Mouse (Mus musculus) B cell, adult 2 months (primary cell): ENCODE data around the gene Slfn14.
"Not testable (repeated sequence)": the region's sequence is repeated elsewhere in the genome, so short reads cannot be mapped to it uniquely, and the experiment has no call there.

ENCODE experiments used
- DNase-seq, 2 experiments: peaks; one replicate each; pipeline ENCODE4 v3.0.0; 2022

Slfn14 gene

DNA sequence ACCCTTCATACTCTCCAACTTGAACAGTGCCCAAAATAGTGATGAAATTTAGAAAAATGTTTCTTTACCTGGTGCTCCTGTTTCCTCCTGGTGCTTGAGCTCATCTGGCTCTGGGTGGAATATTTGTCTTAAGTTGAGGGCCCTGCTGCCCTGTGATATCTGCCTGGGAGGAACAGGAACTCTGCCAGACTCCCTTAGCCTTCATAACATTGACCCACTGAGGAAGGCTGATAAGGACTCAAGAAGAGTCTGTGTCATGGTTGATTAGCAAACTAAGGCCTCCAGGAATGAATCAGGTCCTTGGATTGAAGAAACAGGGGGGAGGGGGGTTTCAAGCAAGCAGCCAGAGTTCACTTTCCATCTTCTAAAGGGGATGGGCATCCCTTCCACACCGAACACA, at the start of gene Slfn14:
Slfn14 (minus strand) TSS at position 161 of the 400 bp plus-strand sequence.
- DNase-seq, result no peak

DNA sequence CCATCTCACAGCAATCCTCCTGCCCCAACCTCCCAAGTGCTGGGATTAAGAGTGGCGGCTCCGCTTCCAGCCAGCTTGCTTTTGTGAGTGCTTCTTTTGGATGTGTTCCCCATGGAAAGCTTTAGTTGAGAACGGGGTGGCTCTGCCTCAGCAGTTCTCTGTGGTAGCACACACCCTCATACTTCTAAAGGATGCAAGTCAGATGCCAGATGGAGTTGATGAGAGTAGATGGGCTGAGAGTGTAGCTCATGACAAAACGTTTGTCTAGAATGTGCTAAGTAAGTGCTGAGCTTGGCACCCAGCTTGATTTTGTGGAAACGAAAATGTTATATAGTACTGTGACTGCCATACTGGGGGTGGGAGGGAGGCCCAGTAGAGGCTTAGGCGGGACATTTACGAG, 49.3 kb upstream of the Slfn14 start:
- DNase-seq, result no peak

DNA sequence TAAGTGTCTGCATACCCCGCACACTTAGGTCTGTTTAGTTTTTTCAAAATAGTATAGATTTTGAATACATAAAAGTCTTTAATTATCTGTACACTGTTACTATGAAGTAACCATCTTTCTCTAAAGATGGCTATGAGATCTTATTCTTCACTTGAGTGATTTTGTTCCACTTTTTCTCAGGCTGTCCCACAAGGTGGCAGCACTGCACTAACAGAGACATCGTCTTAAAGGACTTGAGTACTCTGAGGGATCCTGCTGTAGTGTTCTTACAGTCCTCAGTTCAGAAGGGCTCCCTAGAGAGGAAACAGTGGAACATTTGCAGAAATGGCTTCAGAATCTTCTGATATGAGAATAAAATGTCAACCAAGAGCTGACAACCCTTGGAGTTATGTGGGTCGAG, 40.9 kb upstream of the Slfn14 start:
- DNase-seq, result peak; percentile 72

DNA sequence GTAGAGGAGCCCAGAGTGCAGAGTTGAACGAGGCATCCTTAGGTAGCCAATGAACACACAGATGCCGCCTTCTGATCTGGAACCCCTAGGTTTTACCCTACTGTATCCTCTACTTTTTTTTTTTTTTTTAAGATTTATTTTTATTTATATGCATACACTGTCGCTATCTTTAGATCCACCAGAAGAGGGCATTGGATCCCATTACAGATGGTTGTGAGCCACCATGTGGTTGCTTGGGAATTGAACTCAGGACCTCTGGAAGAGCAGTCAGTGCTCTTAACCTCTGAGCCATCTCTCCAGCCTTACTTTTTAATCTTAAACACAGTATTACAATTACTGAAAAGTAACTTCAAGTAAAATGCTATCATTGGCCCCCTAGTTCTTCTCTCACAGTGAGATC, 40.2 kb upstream of the Slfn14 start:
- DNase-seq, result not testable (repeated sequence)

DNA sequence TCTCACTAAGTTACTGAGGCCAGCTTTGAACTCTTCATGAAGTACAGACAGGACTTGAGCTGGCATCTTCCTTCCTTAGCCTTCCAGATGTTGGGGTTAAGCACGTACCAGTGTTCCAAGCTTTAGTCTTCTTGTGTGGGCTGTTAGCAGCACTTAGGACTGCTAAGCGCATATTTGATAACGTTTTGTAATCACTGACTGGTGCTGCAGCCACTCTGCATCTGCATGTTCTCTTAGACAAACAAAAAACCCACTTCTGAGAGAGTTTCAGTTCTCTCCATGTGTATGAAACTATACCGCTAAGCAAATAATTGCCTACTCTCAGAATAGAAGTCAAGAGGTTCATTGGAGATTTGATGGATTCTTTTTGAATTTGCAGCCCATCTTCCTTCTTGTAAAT, 32.5 kb upstream of the Slfn14 start:
- no peak for DNase-seq

DNA sequence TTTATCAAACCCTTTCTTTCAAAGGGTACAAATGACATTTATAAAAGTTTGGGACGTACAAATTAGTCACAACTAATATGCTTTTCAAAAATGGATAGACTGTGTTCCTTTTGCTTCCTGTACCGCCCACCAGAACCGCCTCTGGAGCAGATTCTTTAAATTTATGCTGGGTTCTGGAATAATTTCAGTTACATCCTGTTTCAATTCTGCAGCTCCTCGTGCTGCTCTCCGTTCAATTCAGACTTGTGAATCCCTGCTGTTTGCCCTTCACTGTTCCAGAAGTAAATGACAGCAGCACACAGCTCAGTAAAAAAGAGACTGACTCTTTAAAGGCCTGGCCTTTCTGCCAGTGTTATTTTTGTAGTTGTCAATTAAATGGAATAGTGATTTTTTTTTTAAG, 25.9 kb upstream of the Slfn14 start:
- no peak for DNase-seq

DNA sequence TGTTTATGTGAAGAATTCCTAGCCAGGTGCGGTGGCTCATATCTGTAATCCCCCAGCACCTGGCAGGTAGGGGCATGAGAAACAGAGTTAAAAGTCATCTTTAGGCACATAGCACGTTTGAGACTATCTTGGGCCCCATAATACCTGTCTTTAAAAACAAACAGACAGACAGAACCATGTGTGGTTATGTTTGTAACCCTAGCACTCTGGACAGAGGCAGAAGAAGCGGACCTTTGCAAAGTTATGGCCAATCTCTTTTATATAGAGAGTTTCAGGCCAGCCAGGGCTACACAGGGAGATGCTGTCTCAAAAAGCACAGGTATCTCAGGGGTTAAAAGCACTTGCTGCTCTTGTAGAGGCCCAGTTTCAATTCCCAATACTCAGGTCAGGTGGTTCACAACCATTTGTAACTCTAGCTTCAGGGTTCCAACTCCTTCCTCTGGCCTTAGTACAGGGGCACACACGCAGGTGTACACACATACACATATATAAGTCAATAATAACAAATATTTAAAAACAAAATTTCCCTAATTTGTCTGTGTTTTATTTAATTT, 20.3 kb upstream of the Slfn14 start:
- DNase-seq, result peak; percentile 6 to 16

DNA sequence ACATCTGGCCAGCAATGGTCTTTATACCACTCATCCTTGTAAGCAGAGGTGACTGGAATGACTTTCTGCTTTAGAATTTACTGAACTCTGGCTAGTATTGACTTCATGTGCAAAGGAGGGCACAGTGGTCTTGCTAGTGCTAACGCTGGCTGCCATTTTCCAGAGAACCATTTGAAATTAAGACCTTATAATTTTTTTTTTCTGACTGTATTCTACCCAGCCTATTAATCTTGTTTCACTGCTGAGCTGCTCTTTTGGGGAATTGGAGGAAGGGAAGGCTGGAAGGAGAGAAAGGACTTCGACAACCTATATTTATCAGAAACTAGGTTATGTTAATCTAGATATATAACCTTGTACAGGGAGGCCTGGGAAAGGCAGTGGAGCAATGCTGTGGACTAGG, 18.0 kb upstream of the Slfn14 start:
- no peak for DNase-seq

DNA sequence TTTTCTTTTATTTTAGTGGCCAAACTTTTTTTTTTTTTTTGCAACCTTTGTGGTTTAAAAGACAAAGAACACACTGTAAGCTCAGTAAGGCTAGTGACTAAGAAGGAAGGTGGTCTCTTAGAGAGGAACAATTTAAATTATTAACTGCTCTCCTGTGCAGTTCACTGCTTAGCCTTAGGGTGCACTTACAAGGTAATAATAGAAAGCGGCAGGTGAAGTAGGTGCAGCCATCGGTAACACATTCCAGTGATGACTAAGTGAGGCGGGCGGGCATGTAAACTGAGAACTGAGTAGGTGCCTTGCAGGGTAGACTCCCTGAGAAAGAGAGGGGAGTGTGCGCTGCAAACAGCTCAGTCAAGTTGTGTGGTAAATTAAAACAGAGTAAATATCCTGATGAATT, 17.2 kb upstream of the Slfn14 start:
- DNase-seq, result peak; percentile 3 to 21

DNA sequence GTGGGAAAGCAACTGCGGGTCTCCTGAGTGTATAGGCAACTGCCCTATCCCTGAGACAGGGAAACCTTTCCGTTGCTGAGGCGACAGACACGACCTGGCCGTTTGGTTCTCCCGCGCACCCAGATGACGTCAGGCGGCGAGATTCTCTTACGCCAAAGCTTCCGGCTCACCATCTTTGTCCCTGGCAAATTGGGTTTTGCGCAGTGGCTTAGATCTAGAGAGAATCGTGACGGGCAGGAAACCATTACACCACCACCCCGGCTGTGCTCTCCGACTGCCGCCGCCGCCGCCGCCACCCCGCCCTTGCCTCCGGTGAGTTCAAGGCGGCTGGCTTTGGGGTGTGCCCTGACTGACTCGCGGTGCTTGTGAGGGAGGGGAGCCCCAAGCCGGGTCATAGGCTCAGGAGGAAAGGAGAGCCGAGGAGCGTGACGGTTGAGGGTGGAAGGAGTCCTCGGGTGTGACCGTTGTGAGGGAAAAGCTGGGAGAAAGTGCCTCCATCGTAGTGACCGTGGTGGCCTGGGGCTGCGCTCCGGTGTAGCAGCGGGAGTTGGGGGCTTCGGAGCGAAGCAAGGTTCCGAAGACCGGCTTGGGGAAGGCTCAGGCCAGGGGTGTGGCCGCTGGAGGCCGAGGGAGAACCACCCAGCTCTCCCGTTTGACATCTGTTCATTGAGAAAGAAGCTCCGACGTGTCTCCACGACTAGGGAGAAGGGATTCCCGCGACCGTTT, 16.2 kb upstream of the Slfn14 start, which contains the start of gene Pex12:
Pex12 (minus strand) TSS at position 61 of the 726 bp plus-strand sequence.
- peak; percentile 97 for DNase-seq

DNA sequence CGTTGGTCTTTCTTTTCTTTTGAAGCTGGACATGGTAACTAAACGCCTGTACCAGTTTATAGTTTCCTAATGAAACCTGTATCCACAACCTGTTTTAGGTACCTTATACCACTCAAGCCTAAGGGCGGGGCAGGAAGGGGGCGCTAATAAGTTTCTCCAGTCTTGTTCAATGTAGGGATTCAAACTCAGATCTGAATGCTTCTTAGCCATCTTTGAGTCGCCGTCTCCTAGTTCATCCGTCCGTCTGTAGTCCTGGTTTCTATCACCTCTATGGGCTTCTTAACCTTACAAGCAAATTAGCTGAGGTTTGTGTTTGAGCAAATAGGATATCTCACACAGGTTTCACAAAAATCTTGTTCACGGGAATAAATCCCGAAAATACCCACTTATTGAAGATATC, 15.6 kb upstream of the Slfn14 start:
- DNase-seq, result no peak

DNA sequence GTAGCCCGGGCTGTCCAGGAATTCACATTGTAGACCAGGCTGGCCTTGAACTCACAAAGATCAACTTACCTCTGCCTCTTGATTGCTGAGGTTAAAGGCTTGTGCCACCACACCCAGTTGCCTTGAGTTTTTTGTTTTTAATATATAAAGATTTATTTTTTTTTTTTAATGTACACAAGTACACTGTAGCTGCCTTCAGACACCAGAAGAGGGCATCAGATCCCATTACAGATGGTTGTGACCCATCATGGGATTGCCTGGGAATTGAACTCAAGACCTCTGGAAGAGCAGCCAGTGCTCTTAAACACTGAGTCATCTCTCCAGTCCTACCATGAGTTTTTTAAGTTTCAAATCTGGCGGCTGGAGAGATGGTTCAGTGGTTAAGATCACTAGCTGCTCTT, 14.9 kb upstream of the Slfn14 start:
- peak in 1 of 2 experiments; percentile 4 for DNase-seq

DNA sequence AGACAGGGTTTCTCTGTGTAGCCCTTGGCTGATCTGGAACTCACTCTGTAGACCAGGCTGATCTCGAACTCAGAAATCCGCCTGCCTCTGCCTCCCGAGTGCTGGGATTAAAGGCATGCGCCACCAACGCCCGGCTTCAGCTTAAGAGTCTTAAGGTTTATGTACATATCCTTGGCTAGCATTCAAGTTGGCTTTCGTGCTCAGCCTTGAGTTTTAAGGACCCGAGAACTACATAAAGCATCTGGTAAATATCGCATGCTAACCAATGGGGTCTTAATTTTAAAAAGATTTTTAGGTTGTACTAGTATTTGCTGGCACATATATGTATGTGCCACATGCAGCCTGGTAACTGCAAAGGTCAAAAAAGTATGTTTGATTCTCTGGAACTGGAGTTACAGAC, 13.2 kb upstream of the Slfn14 start:
- no peak for DNase-seq

DNA sequence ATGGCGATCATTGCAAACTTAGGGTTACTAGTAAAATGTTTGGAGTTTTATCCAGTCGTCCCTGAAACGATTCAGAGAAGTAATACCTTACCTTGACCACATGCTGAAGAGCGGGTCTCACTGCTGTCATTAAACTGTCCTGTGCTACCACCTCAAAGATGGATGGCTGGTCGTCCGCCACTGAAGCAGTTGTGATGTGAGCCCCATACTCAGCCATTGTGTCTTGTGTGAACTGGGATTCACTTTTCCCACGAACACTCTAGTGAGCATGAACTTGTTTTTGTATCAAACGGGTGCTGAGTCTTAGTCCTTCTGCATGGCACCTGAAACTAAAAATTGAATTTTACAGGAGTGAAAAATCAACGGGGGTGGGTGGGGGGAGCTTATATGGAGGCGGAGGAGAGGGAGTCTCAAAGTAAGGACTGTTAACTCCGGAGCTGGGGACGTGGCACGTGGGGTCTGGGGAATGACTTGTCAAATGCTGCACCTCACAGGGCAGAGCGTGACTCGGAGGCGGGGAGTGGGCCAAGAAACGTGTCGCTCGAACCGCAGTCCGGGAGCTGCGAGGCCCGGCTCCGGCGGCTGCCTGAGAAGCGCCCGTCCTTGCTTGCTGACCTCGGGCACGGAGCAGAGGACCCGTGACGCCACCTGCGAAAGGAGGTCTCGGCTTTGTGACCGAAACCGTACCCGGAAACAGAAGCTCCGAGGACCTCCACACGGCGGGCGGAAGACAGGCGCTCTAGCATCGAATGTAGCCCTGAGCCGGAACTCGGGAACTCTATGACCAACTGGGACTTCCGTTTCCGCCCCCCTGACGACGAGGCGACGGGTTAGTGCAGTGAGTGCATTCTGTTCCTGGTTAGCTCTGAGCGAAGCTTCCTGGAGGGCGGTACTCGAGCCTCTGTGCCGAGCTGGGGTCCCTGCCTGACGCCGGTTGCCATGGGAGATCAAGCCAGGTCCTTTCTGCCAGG, 12.0 kb upstream of the Slfn14 start, which contains the start of gene Ap2b1:
Ap2b1 (plus strand) TSS at position 800 of the 971 bp plus-strand sequence.
- DNase-seq, result peak; percentile 94 to 96

DNA sequence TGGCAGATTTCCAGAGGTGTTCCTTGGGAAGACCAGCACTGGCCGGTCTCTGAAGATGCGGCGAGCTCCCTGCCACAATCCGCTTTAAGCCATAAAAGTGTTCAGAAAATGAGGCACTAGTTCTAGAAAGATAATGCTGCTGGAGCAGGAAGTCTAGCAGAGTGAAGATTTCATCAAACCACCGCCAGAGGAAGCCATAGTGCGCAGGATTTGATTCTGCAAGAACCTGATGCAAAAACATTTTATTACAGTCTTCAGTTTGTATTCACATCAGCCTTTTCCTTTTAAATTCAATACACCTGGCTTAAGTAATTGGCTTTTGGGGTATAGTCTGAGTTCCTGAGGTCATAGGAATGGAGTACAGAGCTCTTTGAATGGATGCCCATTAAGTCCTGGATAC, 11.3 kb upstream of the Slfn14 start:
- no peak for DNase-seq

DNA sequence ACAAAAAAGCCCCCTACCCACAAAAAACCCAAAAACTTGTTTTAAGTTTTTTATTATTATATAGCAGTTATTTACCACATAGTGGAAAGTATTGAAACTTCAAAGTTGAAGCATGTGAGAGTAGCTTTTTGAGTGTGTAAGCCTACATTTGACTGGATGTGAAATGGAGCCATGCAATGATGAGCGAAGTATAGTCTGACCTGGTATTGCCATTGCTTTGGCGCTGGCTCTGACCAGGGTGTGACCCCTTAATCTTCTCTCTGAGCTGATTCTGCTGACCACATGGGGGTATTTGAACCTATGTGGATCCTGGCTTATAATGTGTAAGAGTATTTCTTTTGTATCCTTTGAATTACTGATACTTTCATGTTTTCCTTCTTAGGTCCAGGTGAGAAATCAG, 7.6 kb upstream of the Slfn14 start:
- no peak for DNase-seq

DNA sequence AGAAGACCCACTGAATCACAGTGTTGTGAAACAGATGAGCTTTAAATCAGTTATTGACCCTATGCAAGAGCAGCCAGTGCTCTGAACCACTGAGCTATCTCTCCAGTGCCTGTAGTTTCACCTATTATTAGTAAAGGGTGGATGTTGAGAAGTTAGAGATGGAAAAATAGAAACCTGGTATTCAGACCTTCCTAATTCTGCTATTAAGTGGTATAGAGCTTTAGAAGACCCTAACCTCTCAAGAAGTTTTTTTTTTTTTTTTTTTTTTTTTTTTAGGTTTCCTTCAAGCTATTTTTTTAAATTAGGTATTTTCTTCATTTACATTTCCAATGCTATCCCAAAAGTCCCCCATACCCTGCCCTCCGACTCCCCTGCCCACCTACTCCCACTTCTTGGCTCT, 6.7 kb upstream of the Slfn14 start:
- no peak for DNase-seq

DNA sequence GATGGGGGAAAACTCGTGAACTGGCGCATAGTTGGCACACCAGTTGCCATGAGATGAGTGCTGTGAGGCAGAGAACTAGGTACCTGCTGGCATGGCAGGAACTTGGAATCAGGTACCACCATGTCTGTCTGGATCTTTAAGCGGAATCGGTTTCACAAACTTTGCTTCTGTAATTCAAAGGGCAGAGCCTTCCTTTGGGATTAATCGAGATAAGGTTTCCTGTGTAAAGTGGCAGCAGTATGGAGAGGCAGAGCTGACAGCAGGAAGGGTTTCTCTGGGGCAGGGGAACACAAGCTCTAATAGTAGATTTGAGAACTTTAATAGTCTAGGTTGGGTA, 5.7 kb upstream of the Slfn14 start:
- no peak for DNase-seq

DNA sequence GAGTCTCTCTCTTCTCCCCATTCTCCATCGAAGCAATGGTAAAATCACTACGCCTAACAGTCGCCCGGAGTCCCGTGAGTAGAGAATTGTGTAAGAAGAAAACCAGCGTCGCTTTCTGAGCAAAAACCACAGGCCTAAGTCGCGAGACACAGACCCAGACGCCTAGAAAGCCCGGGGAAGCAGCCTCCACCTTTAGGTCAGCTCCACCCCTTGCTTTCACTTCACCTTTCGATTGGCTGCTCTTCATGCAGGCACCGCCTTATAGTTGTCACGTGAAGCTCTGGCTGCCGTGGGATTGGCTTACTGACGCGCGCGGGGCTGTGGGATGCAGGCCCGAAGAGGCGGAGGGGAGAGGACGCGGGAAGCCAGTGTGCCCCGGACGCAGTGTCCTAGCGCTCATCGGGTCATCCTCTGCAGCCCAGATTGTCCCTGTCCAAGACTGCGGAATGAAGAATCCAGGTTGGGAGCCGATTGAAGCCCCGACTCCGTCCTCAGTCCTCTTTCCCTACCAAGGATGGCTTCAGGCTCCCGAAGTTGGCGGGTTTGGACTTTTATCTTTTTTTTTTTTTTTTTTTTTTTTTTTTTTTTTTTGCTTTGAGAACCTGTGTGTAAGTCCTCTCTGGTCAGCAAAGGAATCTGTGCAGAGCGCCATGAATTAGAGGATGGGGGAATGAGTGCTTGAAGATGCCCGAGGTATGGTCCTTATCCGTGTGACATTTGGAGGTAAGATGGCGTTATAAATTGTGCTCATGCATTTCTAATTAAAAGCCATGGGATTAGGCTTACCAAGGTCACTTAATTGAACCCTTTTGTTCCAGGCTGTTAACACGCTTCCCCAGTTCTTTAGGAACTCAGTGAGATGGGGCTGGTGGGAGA, 5.1 kb upstream of the Slfn14 start:
- peak; percentile 89 to 91 for DNase-seq

DNA sequence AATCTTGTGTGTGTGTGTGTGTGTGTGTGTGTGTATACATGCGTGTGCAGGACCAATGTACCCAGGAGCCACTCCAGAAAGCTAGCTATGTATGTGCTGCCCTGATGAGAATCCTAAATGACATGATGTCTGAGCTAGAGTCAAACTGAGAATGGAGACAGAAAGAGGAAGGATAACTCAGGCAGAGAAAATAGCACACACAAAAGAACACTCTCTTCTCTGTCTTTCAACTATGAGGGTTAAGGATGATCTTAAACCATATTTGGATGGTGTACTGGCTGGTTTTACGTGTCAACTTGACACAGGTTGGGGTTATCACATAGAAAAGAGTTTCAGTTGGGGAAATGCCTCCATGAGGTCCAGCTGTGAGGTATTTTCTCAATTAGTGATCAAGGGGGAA, 3.1 kb upstream of the Slfn14 start:
- DNase-seq, result no peak

DNA sequence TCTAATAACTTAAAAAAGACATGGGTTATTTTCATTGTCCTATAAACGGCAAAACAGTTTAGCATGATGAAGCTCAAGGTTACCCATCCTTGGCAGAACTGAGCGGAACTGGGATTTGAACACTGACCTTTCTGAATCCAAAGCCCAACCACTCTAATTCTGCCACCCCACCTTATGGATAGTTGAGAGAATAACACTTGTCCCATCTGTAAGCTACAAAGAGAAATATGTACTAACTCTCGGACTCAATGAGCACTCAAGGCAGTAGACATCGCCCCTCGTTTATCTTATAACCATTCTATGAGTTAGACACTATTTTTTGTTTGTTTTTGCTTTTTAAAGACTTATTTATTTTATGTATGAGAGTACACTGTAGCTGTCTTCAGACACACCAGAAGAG, 2.5 kb upstream of the Slfn14 start:
- no peak for DNase-seq

DNA sequence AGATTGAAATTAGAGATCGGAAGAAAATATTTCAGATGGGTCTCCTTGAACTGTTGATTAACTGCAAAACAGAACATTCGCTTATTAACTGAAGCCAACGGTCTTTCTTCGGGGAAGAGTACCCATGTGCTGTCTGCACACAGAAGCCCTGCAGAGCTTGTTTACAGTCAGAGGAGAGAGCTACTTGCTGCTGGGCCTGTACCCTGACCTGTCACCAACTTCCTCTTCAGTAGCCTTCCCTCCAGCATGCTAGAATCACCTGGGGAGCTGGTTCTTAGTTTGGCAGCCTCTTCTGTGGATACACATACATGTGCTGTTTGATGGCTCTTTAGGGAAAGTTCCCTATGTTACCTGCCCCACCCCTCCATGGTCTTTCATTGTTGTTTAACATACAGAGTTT, 899 bp downstream of the Slfn14 start:
- DNase-seq, result no peak

DNA sequence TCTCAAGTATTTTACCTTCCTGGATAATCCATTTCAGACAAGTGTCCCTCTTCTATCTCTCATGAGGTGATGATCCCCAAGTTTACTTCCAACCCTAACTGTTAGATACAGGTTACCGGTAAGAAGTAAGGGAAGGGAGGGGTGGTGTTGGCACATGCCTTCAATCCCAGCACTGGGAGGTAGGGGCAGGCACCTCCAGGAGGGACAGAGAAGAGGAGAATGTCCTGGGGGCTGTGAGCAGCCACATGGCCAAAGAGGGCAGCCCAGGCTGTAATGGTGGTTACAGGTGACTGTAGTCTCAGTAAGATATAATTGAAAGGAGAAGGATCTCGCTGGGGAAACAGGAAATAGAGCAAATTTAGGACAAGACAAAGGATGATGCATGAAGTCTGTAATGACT, 4.4 kb downstream of the Slfn14 start:
- DNase-seq, result no peak
